Mouse (Mus musculus) gastrocnemius, postnatal 36 days (tissue): ENCODE data around the gene Dhx40. TPM values are rescaled to one million over a fixed set of nuclear protein-coding genes. Genes with fewer than 3 reads are reported as not detected.
A peak's percentile ranks its signal among the peaks of the same experiment; 100 is the strongest.

ENCODE experiments used
- DNase-seq, 2 experiments: peaks; one replicate each; pipeline ENCODE4 v3.0.0; 2022
- intact Hi-C: fragments of 180-260 bp; cut with DNase I; formaldehyde crosslinking; loops from one replicate; pipeline ENCODE4 v1.15.1; 2025
- long read RNA-seq, 2 experiments: library from polyadenylated mRNA; stranded (forward); transcript quantifications; one replicate each; pipeline ENCODE4 v2.0.0; 2021
- total RNA-seq, 2 experiments: library from RNA; stranded (reverse); gene quantifications; 2 replicates each; pipeline ENCODE4 v1.2.3; 2021

Gene Dhx40
- total RNA-seq = 10 to 100 TPM; 11.2 to 12.7 TPM
- long read RNA-seq, experiment 1, transcript Dhx40-201 (18 exons, 3,813 nt) = major isoform, 5 of 10 reads
- long read RNA-seq, experiment 1, partial matches to known transcripts = 5 of 10 reads
- long read RNA-seq, experiment 1, other reads (novel, unspliced or antisense) = 0 of 10 reads
- long read RNA-seq, experiment 2, partial matches to known transcripts = 3 of 8 reads
- long read RNA-seq, experiment 2, other reads (novel, unspliced or antisense) = 4 of 8 reads

GRCm38 (mm10) chr11:86807505-86807989 lies at the start of gene Dhx40:
Gene Dhx40, minus strand, starts transcription at chr11:86807746.
- DNase-seq = peak; percentile 81 to 85
- intact Hi-C loops = no loop called here

GRCm38 (mm10) chr11:86855639-86856425 lies 48.3 kb upstream of the Dhx40 start:
- DNase-seq = no peak
- intact Hi-C loops = no loop called here

GRCm38 (mm10) chr11:86853081-86853480 lies 45.5 kb upstream of the Dhx40 start:
- no peak for DNase-seq
- intact Hi-C loops = no loop called here

- intact Hi-C loops = no loop called here
- no peak for DNase-seq
Measured at GRCm38 (mm10) chr11:86852534-86853054, 45.0 kb upstream of the Dhx40 start.

- intact Hi-C loops = no loop called here
- DNase-seq = no peak
Measured at GRCm38 (mm10) chr11:86851714-86852533, 44.4 kb upstream of the Dhx40 start.

GRCm38 (mm10) chr11:86851234-86851671 lies 43.7 kb upstream of the Dhx40 start:
- no peak for DNase-seq
- intact Hi-C loops = no loop called here

- no peak for DNase-seq
- intact Hi-C loops = no loop called here
Measured at GRCm38 (mm10) chr11:86843831-86844230, 36.3 kb upstream of the Dhx40 start.

- intact Hi-C loops = no loop called here
- no peak for DNase-seq
Measured at GRCm38 (mm10) chr11:86841261-86841660, 33.7 kb upstream of the Dhx40 start.

GRCm38 (mm10) chr11:86840511-86841154 lies 33.1 kb upstream of the Dhx40 start:
- peak; percentile 37 to 40 for DNase-seq
- intact Hi-C loops = no loop called here

- intact Hi-C loops = no loop called here
- DNase-seq = no peak
Measured at GRCm38 (mm10) chr11:86839716-86840447, 32.3 kb upstream of the Dhx40 start.

GRCm38 (mm10) chr11:86838792-86839191 lies 31.2 kb upstream of the Dhx40 start:
- intact Hi-C loops = no loop called here
- DNase-seq = no peak

- peak; percentile 55 to 58 for DNase-seq
- intact Hi-C loops = no loop called here
Measured at GRCm38 (mm10) chr11:86836366-86836765, 28.8 kb upstream of the Dhx40 start.

GRCm38 (mm10) chr11:86834628-86835338 lies 27.2 kb upstream of the Dhx40 start:
- no peak for DNase-seq
- intact Hi-C loops = no loop called here

- intact Hi-C loops = no loop called here
- DNase-seq = no peak
Measured at GRCm38 (mm10) chr11:86834050-86834449, 26.5 kb upstream of the Dhx40 start.

GRCm38 (mm10) chr11:86833153-86833552 lies 25.6 kb upstream of the Dhx40 start:
- intact Hi-C loops = no loop called here

GRCm38 (mm10) chr11:86828396-86828795 lies 20.9 kb upstream of the Dhx40 start:
- no peak for DNase-seq
- intact Hi-C loops = no loop called here

More at GRCm38 (mm10) chr11:86833153-86833552, 25.6 kb upstream of the Dhx40 start:
- DNase-seq = no peak

- intact Hi-C loops = no loop called here
- DNase-seq = no peak
Measured at GRCm38 (mm10) chr11:86827476-86828245, 20.1 kb upstream of the Dhx40 start.

- no peak for DNase-seq
- intact Hi-C loops = no loop called here
Measured at GRCm38 (mm10) chr11:86824433-86824832, 16.9 kb upstream of the Dhx40 start.
